Mouse (Mus musculus): ENCODE data around the gene Nrg3.

Gene Nrg3

GRCm38 (mm10) chr14:39472790-39473761, at the start of gene Nrg3:
Gene Nrg3 (minus strand): TSS chr14:39473088.
- no peak for DNase-seq (ENCODE audit: low spot score)

GRCm38 (mm10) chr14:39508956-39509355, 36.1 kb upstream of the Nrg3 start:
- DNase-seq (ENCODE audit: low spot score), result no peak

GRCm38 (mm10) chr14:39473771-39474211, 903 bp upstream of the Nrg3 start:
- no peak for DNase-seq (ENCODE audit: low spot score)

GRCm38 (mm10) chr14:39472146-39472751, 639 bp downstream of the Nrg3 start:
- DNase-seq (ENCODE audit: low spot score), result no peak

GRCm38 (mm10) chr14:39471236-39471981, 1.5 kb downstream of the Nrg3 start:
- no peak for DNase-seq (ENCODE audit: low spot score)

GRCm38 (mm10) chr14:39445501-39445900, 27.4 kb downstream of the Nrg3 start:
- no peak for DNase-seq (ENCODE audit: low spot score)

- no peak for DNase-seq (ENCODE audit: low spot score)
Observed at GRCm38 (mm10) chr14:39428503-39428902, 44.4 kb downstream of the Nrg3 start.

- DNase-seq (ENCODE audit: low spot score), result no peak
Observed at GRCm38 (mm10) chr14:39421874-39422273, 51.0 kb downstream of the Nrg3 start.

GRCm38 (mm10) chr14:39413270-39413669, 59.6 kb downstream of the Nrg3 start:
- DNase-seq (ENCODE audit: low spot score), result no peak

- DNase-seq (ENCODE audit: low spot score), result no peak
Observed at GRCm38 (mm10) chr14:39386845-39387244, 86.0 kb downstream of the Nrg3 start.

- no peak for DNase-seq (ENCODE audit: low spot score)
Observed at GRCm38 (mm10) chr14:39381321-39381720, 91.6 kb downstream of the Nrg3 start.

GRCm38 (mm10) chr14:39373220-39373619, 99.7 kb downstream of the Nrg3 start:
- no peak for DNase-seq (ENCODE audit: low spot score)

GRCm38 (mm10) chr14:39356251-39356650, 116.6 kb downstream of the Nrg3 start:
- no peak for DNase-seq (ENCODE audit: low spot score)

GRCm38 (mm10) chr14:39351979-39352737, 120.7 kb downstream of the Nrg3 start:
- no peak for DNase-seq (ENCODE audit: low spot score)

GRCm38 (mm10) chr14:39317424-39318110, 155.3 kb downstream of the Nrg3 start:
- no peak for DNase-seq (ENCODE audit: low spot score)

- DNase-seq (ENCODE audit: low spot score), result no peak
Observed at GRCm38 (mm10) chr14:39314111-39314510, 158.8 kb downstream of the Nrg3 start.

GRCm38 (mm10) chr14:39265121-39265520, 207.8 kb downstream of the Nrg3 start:
- DNase-seq (ENCODE audit: low spot score), result no peak

- DNase-seq (ENCODE audit: low spot score), result no peak
Observed at GRCm38 (mm10) chr14:39264422-39264821, 208.5 kb downstream of the Nrg3 start.

- no peak for DNase-seq (ENCODE audit: low spot score)
Observed at GRCm38 (mm10) chr14:39261016-39261415, 211.9 kb downstream of the Nrg3 start.

- no peak for DNase-seq (ENCODE audit: low spot score)
Observed at GRCm38 (mm10) chr14:39255391-39255790, 217.5 kb downstream of the Nrg3 start.

- DNase-seq (ENCODE audit: low spot score), result no peak
Observed at GRCm38 (mm10) chr14:39240267-39240666, 232.6 kb downstream of the Nrg3 start.

Measured in adipocyte (in vitro differentiated cells).